Mouse (Mus musculus) thymus, postnatal 14 days (tissue): ENCODE measurements around the gene Piga.
A peak's percentile ranks its signal among the peaks of the same experiment; 100 is the strongest.

Source experiments
- DNase-seq: peaks from one replicate; pipeline ENCODE4 v3.0.0; 2021

The Piga gene

DNA sequence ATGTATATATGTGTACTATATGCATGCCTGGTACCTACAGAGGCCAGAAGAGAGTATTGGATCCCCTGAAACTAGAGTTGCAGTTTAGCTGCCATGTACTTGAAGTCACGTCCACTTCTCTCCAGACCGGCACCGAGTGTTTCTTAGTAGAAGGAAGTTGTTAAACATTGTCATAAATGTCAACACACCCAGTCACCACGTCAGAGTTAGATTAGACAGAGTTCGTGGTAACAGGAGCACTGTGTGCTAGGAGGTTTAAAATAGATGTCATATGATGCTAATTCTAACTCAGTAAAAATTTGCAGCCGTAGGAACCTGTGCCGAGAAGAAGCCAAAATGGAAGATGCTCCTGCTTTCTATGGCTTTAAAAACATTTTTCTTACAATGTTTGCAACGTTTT, 17.1 kb downstream of the Piga start, which contains the start of gene Asb11:
Asb11 (plus strand) TSS at position 286 of the 400 bp plus-strand sequence.
- no peak for DNase-seq

DNA sequence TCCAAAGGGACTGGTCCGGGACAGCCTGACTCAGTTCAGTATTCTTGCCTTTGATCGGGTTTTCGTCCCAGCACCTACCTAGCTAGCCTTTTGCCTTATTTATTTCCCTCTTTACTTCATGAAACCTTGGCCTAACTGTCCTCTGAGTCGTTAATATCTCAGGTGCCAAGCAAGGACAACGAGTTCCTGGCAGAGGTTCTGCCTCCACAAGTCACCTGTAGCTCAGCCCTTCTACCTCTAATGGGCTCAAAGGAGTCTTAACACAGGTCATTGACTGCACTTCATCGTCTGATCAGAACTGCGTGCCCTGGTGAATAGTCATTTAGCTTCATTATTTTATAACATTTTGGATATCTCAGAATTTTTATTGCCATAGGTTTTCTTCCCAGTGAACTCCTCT, 19.9 kb downstream of the Piga start:
- no peak for DNase-seq

DNA sequence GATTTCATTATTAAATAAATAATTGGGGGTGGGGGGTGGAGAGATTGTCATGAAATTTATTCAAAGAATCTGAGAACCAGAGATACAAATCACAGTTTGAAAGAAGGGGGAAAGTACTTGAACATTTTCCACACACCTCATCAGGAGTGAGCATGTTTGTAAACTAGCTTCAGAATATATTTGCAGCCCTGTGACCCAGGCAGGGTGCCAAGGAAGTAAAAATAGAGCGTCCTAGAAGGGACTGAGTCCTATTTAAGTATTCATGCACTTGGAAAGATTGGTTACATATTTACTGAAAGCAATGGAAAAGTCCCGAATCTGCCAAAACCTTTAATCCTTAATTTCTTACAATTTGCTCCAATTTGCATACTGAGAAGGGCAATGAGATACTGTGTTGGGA, 20.6 kb downstream of the Piga start:
- DNase-seq: no peak

DNA sequence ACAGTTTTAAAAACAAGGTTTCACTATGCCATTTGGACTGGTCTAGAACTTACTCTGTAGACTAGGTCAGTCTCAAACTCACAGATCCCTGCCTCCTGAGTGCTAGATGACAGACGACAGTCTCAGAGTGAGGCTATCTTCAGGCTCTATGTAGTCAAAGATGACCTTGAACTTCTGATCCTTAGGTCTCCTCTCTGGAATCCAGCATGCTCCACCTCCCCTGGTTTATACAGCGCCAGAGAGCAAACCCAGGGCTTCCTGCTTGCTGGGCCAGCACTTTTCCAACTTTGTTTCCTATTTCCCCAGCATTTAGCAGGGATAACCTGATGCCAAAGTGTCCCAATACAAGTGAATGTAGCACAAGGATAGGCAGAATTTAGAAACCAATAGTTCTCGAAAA, 21.1 kb downstream of the Piga start:
- no peak for DNase-seq

DNA sequence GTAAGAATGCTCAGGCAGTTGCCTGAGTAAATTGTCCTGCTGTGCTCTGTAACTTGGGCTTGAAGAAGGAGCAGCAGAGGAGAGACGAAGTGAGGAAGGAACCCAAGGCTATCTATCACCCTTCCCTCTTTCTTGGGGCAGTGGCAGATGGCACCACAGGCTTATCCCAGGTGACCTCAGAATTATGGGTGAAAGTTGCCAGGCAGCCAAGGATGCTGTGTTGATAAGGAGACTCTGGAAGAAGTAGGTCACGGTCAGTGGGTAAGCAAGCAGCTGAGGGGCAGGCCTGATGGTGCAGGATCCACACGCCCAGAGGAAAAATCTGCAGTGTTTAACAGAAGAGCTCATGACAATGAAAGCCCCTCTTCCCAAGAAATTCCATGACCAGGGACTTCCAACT, 21.7 kb downstream of the Piga start:
- no peak for DNase-seq

DNA sequence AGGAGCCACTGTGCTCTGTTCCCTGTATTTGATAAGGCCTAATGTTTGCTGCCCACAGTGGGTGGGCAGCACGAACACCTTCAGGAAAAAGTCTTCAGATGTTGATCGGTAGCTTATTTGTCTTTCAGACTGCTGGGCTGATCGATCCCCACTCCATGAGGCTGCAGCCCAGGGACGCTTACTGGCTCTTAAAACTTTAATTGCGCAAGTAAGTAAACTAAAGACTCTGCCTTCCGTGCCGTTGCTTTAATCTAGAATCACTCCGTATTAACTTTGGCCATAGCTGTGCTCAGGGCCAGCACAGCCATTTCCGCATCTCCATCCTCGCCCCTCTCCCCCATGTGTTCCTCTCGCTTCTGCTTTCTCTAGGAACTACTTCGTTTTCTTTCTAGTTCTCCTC, 26.0 kb downstream of the Piga start:
- no peak for DNase-seq

DNA sequence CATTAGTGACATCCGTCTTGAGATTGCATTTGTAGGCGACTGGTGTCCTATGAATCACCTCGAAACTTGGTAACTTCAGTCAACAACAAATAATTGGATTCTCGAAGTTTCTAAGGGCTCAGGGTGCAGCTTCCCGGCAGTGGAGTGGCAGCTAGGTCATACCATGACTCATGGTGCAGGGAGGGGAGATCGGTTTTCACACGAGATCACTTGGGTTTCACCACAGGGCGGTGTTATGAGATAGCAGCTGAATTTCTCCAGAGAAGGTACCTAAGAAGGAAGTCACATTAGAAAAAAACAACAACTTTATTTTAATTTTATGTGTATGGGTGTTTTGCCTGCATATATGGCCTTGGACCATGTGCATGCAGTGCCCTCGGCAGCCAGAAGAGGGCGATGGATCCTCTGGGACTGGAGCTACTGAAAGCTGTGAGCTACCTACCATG, 26.5 kb downstream of the Piga start:
- DNase-seq: peak; percentile 32

DNA sequence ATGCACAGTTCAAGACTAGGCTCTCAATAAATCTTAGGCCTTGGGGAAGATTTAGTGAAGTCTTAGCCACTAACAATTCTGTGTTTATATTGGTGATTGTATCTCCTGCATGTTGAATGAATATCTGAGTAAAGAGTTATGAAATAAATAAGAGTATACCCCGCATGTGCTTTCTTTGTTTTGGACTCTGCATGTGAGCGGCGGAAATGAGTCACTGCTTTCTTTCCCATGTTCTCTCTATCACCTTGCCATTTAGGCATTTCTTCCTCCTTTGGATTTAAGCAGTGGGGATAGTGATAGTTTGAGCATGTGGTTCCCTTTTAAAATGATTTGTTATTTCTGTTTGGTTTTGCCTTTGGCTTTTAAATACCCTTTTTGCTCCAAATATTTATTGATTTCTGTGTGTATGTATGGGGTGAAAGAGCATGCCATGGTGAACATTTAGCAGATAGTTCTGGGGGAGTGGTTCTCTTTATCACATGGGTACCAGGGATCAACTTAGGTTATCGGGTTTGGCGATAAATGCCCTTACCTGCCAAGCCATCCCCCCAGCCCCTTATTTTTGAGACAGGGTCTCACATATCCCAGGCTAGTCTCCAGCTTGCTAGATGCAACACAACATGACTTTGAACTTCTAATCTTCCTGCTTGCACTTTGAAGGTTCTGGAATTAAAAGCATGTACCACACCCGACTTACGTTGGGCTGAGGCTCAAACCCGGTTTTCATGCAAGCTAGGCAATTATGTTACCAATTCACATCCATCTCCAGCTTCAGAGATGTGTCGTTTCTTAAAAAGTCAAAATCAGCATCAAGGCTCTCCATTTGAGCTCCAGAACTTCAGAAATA, 27.5 kb downstream of the Piga start:
- DNase-seq: no peak

DNA sequence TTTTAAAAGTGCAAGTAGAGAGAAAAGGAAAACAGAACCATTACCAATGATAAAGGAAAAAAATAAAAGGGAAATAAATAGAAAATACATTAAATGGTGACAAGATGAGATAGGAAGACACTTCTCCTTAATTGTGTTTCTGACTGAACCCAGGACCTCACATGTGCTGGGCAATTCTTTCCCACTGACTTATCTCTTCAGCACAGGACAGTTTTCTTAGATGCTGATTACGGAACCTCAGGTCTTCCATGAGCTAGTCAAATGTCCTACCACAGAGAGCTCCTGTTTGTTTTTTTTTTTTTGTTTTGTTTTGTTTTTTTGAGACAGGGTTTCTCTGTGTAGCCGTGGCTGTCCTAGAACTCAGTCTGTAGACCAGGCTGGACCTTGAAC, 28.1 kb downstream of the Piga start:
- DNase-seq: no peak

DNA sequence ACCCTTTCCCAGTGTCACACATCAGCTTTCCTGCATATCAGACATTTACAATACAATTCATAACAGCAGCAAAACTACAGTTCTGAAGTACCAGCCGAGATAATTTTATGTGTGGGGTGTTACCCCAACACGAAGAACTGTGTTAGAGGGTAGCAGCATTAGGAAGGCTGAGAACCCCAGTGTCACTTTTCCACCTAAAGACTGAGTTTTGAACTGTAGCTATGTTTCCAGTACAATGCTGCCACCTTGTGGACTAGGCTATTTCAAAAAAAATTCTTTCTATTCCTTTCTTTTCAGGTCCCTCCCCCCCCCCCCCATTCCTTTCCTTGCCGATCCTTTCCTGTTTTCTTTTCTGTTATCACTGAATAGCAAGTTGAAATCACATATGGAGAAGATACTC, 29.6 kb downstream of the Piga start:
- DNase-seq: peak; percentile 41

DNA sequence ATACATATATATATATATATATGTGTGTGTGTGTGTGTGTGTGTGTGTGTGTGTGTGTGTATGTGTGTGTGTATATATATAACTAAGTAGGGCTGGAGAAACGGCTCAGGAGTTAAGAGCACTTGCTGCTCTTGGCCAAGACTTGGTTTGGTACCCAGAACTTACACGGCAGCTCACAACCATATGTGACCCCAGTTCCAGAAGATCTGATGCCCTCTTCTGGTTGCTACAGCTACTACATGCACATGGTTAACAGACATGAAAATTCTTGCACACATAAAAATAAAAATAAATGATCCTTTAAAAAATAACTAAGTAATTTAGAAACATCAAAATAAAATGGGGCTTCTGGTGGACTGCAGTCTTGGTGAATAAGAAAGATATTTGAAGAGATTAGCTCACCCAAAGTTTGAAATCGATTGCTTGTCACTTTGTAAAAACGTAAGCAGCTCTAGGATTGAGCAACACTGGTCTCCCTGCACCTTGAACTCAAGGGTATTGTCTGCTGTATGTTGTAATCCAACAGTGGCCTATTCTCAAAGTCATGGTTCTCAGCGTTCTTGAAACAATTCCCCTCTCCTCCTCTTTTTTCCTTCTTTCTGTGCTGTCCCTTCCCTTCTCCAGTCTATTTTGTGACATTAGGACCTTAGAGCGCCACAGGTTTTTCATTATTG, 39.8 kb downstream of the Piga start:
- DNase-seq: no peak
